22 mouse cellular contexts compared by ENCODE assay signal in the genomic region with DNA sequence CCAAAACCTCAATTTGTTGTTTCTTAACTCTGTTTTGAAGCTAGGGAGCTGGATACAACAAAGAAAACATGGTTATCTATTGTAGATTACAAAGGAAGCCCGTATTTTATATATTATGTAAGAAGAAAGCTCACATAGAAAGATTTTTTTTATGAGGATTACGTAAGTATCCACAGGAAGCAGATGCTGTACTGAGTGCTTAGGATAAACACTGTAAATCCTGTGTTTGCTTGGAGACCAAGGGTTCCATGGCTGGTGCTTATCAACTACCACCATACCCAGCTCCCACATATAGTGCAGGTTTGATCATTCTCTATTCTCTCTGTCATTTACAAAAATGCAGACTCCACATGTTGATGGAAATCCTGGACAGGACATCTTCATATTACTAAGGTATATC.
"Had no signal": no experiment of that assay in that cellular context is flagged by ENCODE, and none has a peak within 500 bp of the region (broad histone marks: within the 10 kb centered on the region; RNA-seq: fewer than 3 reads in every experiment).

No protein-coding gene starts in this region.

- H3K4me2 ChIP-seq: heart, embryonic 12.5 days; hindbrain, embryonic 13.5 days; hindbrain, embryonic 15.5 days; intestine, embryonic 15.5 days; limb, embryonic 12.5 days; liver, embryonic 11.5 days; liver, embryonic 13.5 days had no signal

- DNase-seq: gastrocnemius, postnatal 14 days; gastrocnemius, postnatal 36 days; heart, adult 18-20 months; heart, postnatal 4 days; kidney, adult 18-20 months; kidney, adult 8-10 months; kidney, postnatal 10 days; kidney, postnatal 25 days; liver; liver, embryonic 13.5 days had no signal

- H3K4me1 ChIP-seq: heart, embryonic 10.5 days; heart, embryonic 12.5 days; hindbrain, embryonic 13.5 days; hindbrain, embryonic 15.5 days; intestine, embryonic 15.5 days; limb, embryonic 10.5 days; limb, embryonic 12.5 days; liver, embryonic 13.5 days had no signal

- H3K36me3 ChIP-seq: heart, embryonic 10.5 days; heart, embryonic 12.5 days; hindbrain, embryonic 13.5 days; hindbrain, embryonic 15.5 days; intestine, embryonic 15.5 days; limb, embryonic 10.5 days; limb, embryonic 12.5 days; liver, embryonic 13.5 days had no signal

- H3K4me3 ChIP-seq: heart, embryonic 10.5 days; heart, embryonic 12.5 days; hindbrain, embryonic 13.5 days; hindbrain, embryonic 15.5 days; intestine, embryonic 15.5 days; layer of hippocampus, adult 2 months; left cerebral cortex, adult 2 months; limb, embryonic 10.5 days; limb, embryonic 12.5 days; liver, embryonic 13.5 days had no signal

- H3K9me3 ChIP-seq: heart, embryonic 10.5 days; heart, embryonic 12.5 days; hindbrain, embryonic 13.5 days; hindbrain, embryonic 15.5 days; intestine, embryonic 15.5 days; limb, embryonic 10.5 days; limb, embryonic 12.5 days; liver, embryonic 13.5 days had no signal

- H3K27ac ChIP-seq: heart, embryonic 10.5 days; hindbrain, embryonic 13.5 days; hindbrain, embryonic 15.5 days; hindbrain, postnatal 0 days; intestine, embryonic 15.5 days; layer of hippocampus, adult 2 months; left cerebral cortex, adult 2 months; limb, embryonic 10.5 days; limb, embryonic 12.5 days; liver, embryonic 13.5 days had no signal

- H3K9ac ChIP-seq: heart, embryonic 12.5 days; hindbrain, embryonic 13.5 days; hindbrain, embryonic 15.5 days; intestine, embryonic 15.5 days; limb, embryonic 12.5 days; liver, embryonic 13.5 days had no signal

- H3K27me3 ChIP-seq: heart, embryonic 12.5 days; hindbrain, embryonic 13.5 days; hindbrain, embryonic 15.5 days; intestine, embryonic 15.5 days; limb, embryonic 12.5 days; liver, embryonic 13.5 days had no signal

- ATAC-seq: hindbrain, postnatal 0 days; intestine, embryonic 15.5 days; intestine, postnatal 0 days had no signal
